Mouse (Mus musculus): ENCODE results near the gene Hyal3. TPM values are rescaled to one million over a fixed set of nuclear protein-coding genes. Genes with fewer than 3 reads are reported as not detected.

The Hyal3 gene
- polyA plus RNA-seq, 1 experiment from 2014 or later: 0.89 TPM

DNA sequence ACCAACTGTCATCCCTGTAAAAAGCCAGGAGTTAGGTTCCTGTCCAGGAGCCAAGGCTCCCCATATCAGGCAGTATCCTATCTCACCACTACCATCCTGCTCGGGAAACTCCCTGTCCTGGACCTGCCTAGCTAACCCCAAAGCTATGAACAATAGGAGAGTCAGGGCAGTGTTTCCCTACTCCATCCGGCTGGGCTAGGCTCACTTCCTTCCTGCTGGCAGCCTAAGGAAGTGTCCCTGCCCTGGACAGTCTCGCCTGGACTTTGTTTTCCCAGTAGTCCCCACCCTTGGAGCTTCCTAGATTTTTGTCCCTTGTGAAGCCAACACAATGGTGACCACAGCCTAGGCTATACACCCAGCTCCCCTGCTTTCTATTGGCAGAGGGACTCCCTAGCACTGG lies 13.8 kb upstream of the Hyal3 start:
- no peak overlapping the region for H3K4me3 ChIP-seq (replicated peaks; ENCODE audit: low read depth, low read length)
- H3K36me3 ChIP-seq (ENCODE audit: control insufficient read depth, insufficient read depth, low read length): peaks cover 46% of the 10 kb centered on the region
- no peaks in the 10 kb centered on the region for H3K27me3 ChIP-seq (ENCODE audit: control insufficient read depth, insufficient read depth, low read length)
- WGBS: 73% methylated on average over 3 of the region's 3 CpGs
- DNase-seq: no peak
- no peak overlapping the region for H3K9ac ChIP-seq (replicated peaks; ENCODE audit: low read length)
- H3K9me3 ChIP-seq (ENCODE audit: control insufficient read depth, low read length): no peaks in the 10 kb centered on the region
- peaks cover 43% of the 10 kb centered on the region for H3K4me1 ChIP-seq (ENCODE audit: control insufficient read depth, insufficient read depth, low read length)
- H3K4me2 ChIP-seq (ENCODE audit: low read length): 0 out of 2 replicates have a peak overlapping the region, but pooled peaks have one; percentile 83
- ATAC-seq (ENCODE audit: low FRiP score, low TSS enrichment): no peak
- H3K27ac ChIP-seq (replicated peaks; ENCODE audit: low read depth, low read length): no peak overlapping the region; the same call in 1 of the 2 replicates

DNA sequence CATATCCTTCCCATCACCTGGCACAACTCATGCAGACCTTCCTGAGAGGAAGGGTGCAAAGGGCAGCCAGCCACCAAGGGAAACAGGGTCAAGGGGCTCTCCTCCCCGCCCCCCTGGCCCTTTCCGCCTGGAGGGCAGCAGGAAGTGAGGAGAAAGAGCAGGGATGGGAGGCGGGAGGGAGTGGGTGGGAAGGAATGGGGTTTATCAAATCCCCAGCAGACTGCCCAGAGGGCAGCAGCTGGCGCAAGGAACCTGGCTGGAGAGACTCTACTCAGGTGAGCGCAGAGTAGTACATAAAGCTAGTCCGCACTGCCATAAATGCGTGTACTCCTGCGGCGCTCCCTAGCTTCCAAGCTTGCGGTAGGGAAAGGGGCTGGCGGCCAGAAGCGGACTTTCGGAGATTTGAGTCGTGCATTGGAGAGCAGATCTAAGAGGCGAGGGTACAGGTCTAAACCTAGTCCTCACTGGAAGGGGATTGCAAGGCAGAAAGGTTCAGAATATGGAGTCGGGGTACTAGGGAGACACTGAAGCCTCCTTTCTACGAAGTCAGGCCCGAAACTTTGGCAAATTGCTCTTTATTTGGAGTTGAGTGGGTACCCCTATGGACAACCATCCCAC lies 12.8 kb upstream of the Hyal3 start, which contains the start of gene Hyal2:
TSS of gene Hyal2 (plus strand) at position 244 of the 618 bp plus-strand sequence.
- no peaks in the 10 kb centered on the region for H3K27me3 ChIP-seq (ENCODE audit: control insufficient read depth, insufficient read depth, low read length)
- H3K4me3 ChIP-seq (replicated peaks; ENCODE audit: low read depth, low read length): peak within 1 kb of the TSS; percentile 85
- no peaks in the 10 kb centered on the region for H3K9me3 ChIP-seq (ENCODE audit: control insufficient read depth, low read length)
- WGBS: 6% methylated on average over 18 of the region's 18 CpGs
- peak within 1 kb of the TSS; percentile 88 for H3K27ac ChIP-seq (replicated peaks; ENCODE audit: low read depth, low read length)
- peaks cover 49% of the 10 kb centered on the region for H3K36me3 ChIP-seq (ENCODE audit: control insufficient read depth, insufficient read depth, low read length)
- peak within 1 kb of the TSS; percentile 80 for H3K9ac ChIP-seq (replicated peaks; ENCODE audit: low read length)
- H3K4me1 ChIP-seq (ENCODE audit: control insufficient read depth, insufficient read depth, low read length): peaks cover 40% of the 10 kb centered on the region
- ATAC-seq (ENCODE audit: low FRiP score, low TSS enrichment) (no peak), DNase-seq (peak; percentile 39)
- H3K4me2 ChIP-seq (ENCODE audit: low read length): peak within 1 kb of the TSS; percentile 83

DNA sequence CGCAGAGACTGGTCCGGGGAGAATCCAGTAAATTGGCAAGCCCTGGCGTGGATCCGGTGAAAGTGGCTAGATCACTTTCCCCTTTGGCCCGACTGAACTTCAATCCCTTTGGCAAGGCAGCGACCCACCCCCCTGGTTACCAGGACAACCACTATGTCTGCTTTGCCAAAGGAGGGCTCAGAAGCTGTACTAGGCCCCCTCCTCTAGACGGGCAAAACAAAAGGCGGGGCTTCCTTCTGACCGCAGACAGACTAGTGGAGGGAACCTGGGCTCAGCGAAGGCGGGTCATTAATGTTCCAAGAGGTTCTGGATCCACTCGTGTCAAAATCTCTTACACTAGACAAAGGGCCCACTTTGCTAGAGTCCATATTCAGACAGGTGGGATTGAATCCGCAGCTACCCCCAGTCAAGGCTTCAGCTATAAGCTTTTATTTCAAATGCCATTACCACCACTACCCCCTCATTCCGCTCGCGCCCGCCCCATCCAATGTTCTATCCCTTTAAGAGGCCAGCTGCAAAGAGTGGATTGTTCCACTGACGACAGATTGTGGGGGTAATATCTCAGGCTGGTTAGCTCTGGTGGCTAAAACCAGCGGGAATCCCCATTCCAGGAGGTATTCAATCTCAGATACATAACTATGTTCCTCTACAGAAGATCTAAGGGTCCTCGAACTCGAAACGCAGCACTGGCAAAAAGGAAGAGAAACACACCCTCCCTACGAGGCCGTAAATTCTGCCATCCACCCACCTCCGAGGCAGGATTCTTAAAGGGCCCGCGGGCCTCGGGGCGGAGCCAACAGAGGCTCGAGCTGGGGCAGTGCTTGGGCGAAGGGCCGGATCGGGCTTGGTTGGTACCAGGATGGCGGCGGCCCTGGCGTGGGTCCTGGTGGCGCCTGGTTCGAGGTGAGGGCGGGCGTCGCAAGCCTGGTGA lies 12.0 kb upstream of the Hyal3 start:
- H3K4me1 ChIP-seq (ENCODE audit: control insufficient read depth, insufficient read depth, low read length): peaks cover 38% of the 10 kb centered on the region
- H3K36me3 ChIP-seq (ENCODE audit: control insufficient read depth, insufficient read depth, low read length): peaks cover 56% of the 10 kb centered on the region
- H3K27ac ChIP-seq (replicated peaks; ENCODE audit: low read depth, low read length): peak overlapping the region; percentile 88
- H3K4me3 ChIP-seq (replicated peaks; ENCODE audit: low read depth, low read length): peak overlapping the region; percentile 85
- no peaks in the 10 kb centered on the region for H3K9me3 ChIP-seq (ENCODE audit: control insufficient read depth, low read length)
- H3K4me2 ChIP-seq (ENCODE audit: low read length): peak overlapping the region; percentile 83
- H3K27me3 ChIP-seq (ENCODE audit: control insufficient read depth, insufficient read depth, low read length): no peaks in the 10 kb centered on the region
- under 1% methylated on average over 41 of the region's 41 CpGs for WGBS
- peak overlapping the region; percentile 80 for H3K9ac ChIP-seq (replicated peaks; ENCODE audit: low read length)
- DNase-seq (peak; percentile 95), ATAC-seq (ENCODE audit: low FRiP score, low TSS enrichment) (peak; percentile 90)

DNA sequence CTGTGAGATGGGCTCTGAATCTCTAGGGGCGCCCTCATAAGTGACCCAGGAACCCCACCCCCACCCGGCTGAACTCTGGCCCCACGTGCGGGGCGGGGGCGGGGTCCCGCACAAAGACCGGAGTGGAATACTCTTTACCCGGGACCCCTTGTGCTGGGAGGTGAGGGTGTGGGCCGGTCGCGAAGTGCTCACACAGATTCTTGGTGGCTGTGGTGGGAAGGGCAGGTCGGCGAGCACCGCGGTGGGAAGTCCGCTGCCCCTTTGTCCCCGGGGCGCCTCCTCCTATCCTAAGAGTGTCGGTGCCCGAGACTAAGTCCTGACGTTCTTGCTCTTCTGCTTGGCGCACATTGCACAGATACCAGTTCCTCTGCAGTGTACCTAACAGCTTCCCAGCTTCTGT lies 11.3 kb upstream of the Hyal3 start:
- Histone ChIP-seq H3K27ac (replicated peaks; ENCODE audit: low read depth, low read length) (peak overlapping the region; percentile 88), H3K4me2 (ENCODE audit: low read length) (peak overlapping the region; percentile 83), H3K4me3 (replicated peaks; ENCODE audit: low read depth, low read length) (peak overlapping the region; percentile 85), H3K36me3 (ENCODE audit: control insufficient read depth, insufficient read depth, low read length) (peaks cover 57% of the 10 kb centered on the region), H3K4me1 (ENCODE audit: control insufficient read depth, insufficient read depth, low read length) (peaks cover 32% of the 10 kb centered on the region), H3K27me3 (ENCODE audit: control insufficient read depth, insufficient read depth, low read length) (no peaks in the 10 kb centered on the region), H3K9ac (replicated peaks; ENCODE audit: low read length) (peak overlapping the region; percentile 80), H3K9me3 (ENCODE audit: control insufficient read depth, low read length) (no peaks in the 10 kb centered on the region)
- peak; percentile 54 for ATAC-seq (ENCODE audit: low FRiP score, low TSS enrichment)
- WGBS: under 1% methylated on average over 23 of the region's 23 CpGs
- DNase-seq: no peak

DNA sequence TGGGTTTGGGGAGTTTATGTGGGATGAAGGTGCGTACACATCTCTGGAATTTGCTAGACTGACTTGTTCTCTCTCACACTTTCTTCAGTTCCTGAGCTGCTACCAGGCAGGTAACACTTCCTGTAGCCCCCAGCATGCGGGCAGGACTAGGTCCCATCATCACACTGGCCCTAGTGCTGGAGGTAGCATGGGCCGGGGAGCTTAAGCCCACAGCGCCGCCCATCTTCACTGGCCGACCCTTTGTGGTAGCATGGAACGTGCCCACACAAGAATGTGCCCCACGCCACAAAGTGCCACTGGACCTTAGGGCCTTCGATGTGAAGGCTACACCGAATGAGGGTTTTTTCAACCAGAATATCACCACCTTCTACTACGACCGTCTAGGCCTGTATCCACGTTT lies 10.6 kb upstream of the Hyal3 start:
- Histone ChIP-seq H3K4me2 (ENCODE audit: low read length) (peak overlapping the region; percentile 83), H3K4me3 (replicated peaks; ENCODE audit: low read depth, low read length) (peak overlapping the region; percentile 85), H3K27me3 (ENCODE audit: control insufficient read depth, insufficient read depth, low read length) (no peaks in the 10 kb centered on the region), H3K9ac (replicated peaks; ENCODE audit: low read length) (peak overlapping the region; percentile 80), H3K9me3 (ENCODE audit: control insufficient read depth, low read length) (no peaks in the 10 kb centered on the region), H3K27ac (replicated peaks; ENCODE audit: low read depth, low read length) (peak overlapping the region; percentile 88), H3K36me3 (ENCODE audit: control insufficient read depth, insufficient read depth, low read length) (peaks cover 57% of the 10 kb centered on the region), H3K4me1 (ENCODE audit: control insufficient read depth, insufficient read depth, low read length) (peaks cover 32% of the 10 kb centered on the region)
- DNase-seq: no peak
- ATAC-seq (ENCODE audit: low FRiP score, low TSS enrichment): no peak
- 46% methylated on average over 13 of the region's 13 CpGs for WGBS

DNA sequence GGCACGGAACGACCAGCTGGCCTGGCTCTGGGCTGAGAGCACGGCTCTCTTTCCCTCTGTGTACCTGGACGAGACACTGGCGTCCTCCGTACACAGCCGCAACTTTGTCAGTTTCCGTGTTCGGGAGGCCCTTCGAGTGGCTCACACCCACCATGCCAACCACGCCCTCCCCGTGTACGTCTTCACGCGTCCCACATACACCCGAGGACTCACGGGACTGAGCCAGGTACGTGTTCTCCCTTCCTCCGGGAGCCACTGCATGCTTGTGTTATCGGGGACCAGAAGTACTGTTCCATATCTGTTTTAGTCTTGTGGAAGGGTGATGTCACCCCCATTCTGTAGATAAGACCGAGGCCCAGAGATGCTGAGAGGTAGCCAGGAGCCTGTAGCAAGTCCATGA lies 9.8 kb upstream of the Hyal3 start:
- peaks cover 49% of the 10 kb centered on the region for H3K36me3 ChIP-seq (ENCODE audit: control insufficient read depth, insufficient read depth, low read length)
- ATAC-seq (ENCODE audit: low FRiP score, low TSS enrichment): no peak
- peak overlapping the region; percentile 83 for H3K4me2 ChIP-seq (ENCODE audit: low read length)
- H3K9me3 ChIP-seq (ENCODE audit: control insufficient read depth, low read length): no peaks in the 10 kb centered on the region
- H3K27me3 ChIP-seq (ENCODE audit: control insufficient read depth, insufficient read depth, low read length): no peaks in the 10 kb centered on the region
- H3K4me3 ChIP-seq (replicated peaks; ENCODE audit: low read depth, low read length): peak overlapping the region; percentile 85
- H3K27ac ChIP-seq (replicated peaks; ENCODE audit: low read depth, low read length): no peak overlapping the region
- H3K9ac ChIP-seq (replicated peaks; ENCODE audit: low read length): peak overlapping the region; percentile 80
- DNase-seq: no peak
- 94% methylated on average over 21 of the region's 21 CpGs for WGBS
- peaks cover 32% of the 10 kb centered on the region for H3K4me1 ChIP-seq (ENCODE audit: control insufficient read depth, insufficient read depth, low read length)

DNA sequence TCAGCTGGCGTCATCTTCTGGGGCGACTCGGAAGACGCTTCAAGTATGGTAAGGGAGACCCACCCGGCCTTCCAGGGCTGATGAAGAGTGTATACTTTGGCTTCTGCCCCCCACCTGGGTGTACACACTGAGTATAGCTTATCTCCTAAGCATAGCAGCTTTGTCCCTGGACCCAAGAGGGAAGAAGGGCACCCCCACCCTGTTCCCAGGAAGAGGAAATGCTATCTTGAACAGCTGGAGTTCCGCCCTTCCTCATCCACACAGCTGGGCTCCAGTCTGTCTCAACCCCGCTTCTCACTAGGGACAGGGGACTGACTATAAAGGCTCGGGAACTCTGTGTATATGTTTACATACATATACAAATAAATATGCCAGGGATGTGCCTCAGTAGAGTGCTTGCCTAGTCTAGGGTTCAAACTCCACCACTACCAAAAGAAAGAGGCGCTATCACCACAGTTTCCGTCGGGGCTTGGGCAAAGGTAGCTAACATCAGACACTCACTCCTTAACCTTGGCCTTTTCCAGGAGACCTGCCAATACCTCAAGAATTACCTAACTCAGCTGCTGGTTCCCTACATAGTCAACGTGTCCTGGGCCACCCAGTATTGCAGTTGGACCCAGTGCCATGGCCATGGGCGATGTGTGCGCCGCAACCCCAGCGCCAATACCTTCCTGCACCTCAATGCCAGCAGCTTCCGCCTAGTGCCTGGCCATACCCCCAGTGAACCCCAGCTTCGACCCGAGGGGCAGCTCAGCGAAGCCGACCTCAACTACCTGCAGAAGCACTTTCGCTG lies 8.9 kb upstream of the Hyal3 start:
- ATAC-seq (ENCODE audit: low FRiP score, low TSS enrichment) (no peak), DNase-seq (no peak)
- no peak overlapping the region for H3K27ac ChIP-seq (replicated peaks; ENCODE audit: low read depth, low read length)
- peaks cover 41% of the 10 kb centered on the region for H3K36me3 ChIP-seq (ENCODE audit: control insufficient read depth, insufficient read depth, low read length)
- H3K9ac ChIP-seq (replicated peaks; ENCODE audit: low read length): no peak overlapping the region
- peaks cover 32% of the 10 kb centered on the region for H3K4me1 ChIP-seq (ENCODE audit: control insufficient read depth, insufficient read depth, low read length)
- H3K4me3 ChIP-seq (replicated peaks; ENCODE audit: low read depth, low read length): no peak overlapping the region
- WGBS: 95% methylated on average over 22 of the region's 22 CpGs
- H3K27me3 ChIP-seq (ENCODE audit: control insufficient read depth, insufficient read depth, low read length): no peaks in the 10 kb centered on the region
- no peaks in the 10 kb centered on the region for H3K9me3 ChIP-seq (ENCODE audit: control insufficient read depth, low read length)
- peak overlapping the region; percentile 83 for H3K4me2 ChIP-seq (ENCODE audit: low read length)

DNA sequence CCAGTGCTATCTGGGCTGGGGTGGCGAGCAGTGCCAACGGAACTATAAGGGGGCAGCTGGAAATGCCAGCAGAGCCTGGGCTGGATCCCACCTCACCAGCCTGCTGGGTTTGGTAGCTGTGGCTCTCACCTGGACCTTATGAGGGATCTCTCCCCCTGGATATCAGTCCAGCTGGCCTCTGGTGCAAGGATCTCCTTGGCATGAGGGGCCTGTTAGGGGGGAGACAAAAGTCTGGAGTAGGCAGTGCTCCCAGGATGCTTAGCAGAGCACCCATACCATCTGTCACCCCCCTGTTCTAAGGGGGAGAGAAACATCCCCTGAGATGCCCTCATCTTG lies 8.3 kb upstream of the Hyal3 start:
- Histone ChIP-seq H3K9ac (replicated peaks; ENCODE audit: low read length) (no peak overlapping the region), H3K4me3 (replicated peaks; ENCODE audit: low read depth, low read length) (no peak overlapping the region), H3K27ac (replicated peaks; ENCODE audit: low read depth, low read length) (no peak overlapping the region), H3K27me3 (ENCODE audit: control insufficient read depth, insufficient read depth, low read length) (no peaks in the 10 kb centered on the region), H3K9me3 (ENCODE audit: control insufficient read depth, low read length) (no peaks in the 10 kb centered on the region), H3K36me3 (ENCODE audit: control insufficient read depth, insufficient read depth, low read length) (peaks cover 41% of the 10 kb centered on the region), H3K4me2 (ENCODE audit: low read length) (no peak overlapping the region), H3K4me1 (ENCODE audit: control insufficient read depth, insufficient read depth, low read length) (peaks cover 36% of the 10 kb centered on the region)
- DNase-seq (no peak), ATAC-seq (ENCODE audit: low FRiP score, low TSS enrichment) (no peak)
- 100% methylated on average over 2 of the region's 2 CpGs for WGBS
